Mouse (Mus musculus) neural tube, embryonic 11.5 days (tissue): ENCODE data around the gene F12. TPM values are rescaled to one million over a fixed set of nuclear protein-coding genes. Genes with fewer than 3 reads are reported as not detected.

ENCODE experiments used
- ATAC-seq: fragments of 200-750 bp; cut with Nextera tagmentation; 2 replicates; pipeline ENCODE4 v1.8.0; 2017; ENCODE audit warnings: moderate number of reproducible peaks, mild to moderate bottlenecking, moderate TSS enrichment, moderate library complexity; ENCODE audit not compliant: insufficient read depth, low FRiP score, low TSS enrichment
- DNase-seq: peaks from one replicate; pipeline ENCODE4 v3.0.0-alpha.2; 2015; ENCODE audit warnings: low spot score
- H3K27ac ChIP-seq: fragments of 300-500 bp; sonication (generic); 2 replicates; pipeline ENCODE4 v1.5.1; 2014; ENCODE audit warnings: low read depth, mild to moderate bottlenecking, low read length
- H3K27me3 ChIP-seq: fragments of 300-500 bp; sonication (generic); 2 replicates; pipeline ENCODE4 v1.6.1; 2014; ENCODE audit warnings: mild to moderate bottlenecking, low read length, mixed read lengths; ENCODE audit not compliant: control insufficient read depth, insufficient read depth
- H3K36me3 ChIP-seq: fragments of 300-500 bp; sonication (generic); 2 replicates; pipeline ENCODE4 v1.6.1; 2014; ENCODE audit warnings: mild to moderate bottlenecking, low read length, moderate library complexity, mixed read lengths; ENCODE audit not compliant: control insufficient read depth, insufficient read depth
- H3K4me1 ChIP-seq: fragments of 300-500 bp; sonication (generic); 2 replicates; pipeline ENCODE4 v1.6.1; 2014; ENCODE audit warnings: low read length, mixed read lengths; ENCODE audit not compliant: control insufficient read depth, insufficient read depth
- H3K4me2 ChIP-seq: fragments of 300-500 bp; sonication (generic); 2 replicates; pipeline ENCODE4 v1.6.1; 2014; ENCODE audit warnings: low read depth, mild to moderate bottlenecking, moderate library complexity
- H3K4me3 ChIP-seq: fragments of 300-500 bp; sonication (generic); 2 replicates; pipeline ENCODE4 v1.5.1; 2014; ENCODE audit warnings: low read depth, low read length
- H3K9ac ChIP-seq: fragments of 300-500 bp; sonication (generic); 2 replicates; pipeline ENCODE4 v1.6.1; 2014; ENCODE audit warnings: mild to moderate bottlenecking, low read length
- H3K9me3 ChIP-seq: fragments of 300-500 bp; sonication (generic); 2 replicates; pipeline ENCODE4 v1.6.1; 2016; ENCODE audit warnings: low read length; ENCODE audit not compliant: control insufficient read depth
- WGBS: fragments of 180-500 bp; shearing (Covaris S2); extraction: QIAGEN DNeasy Blood & Tissue Kit; methylation state at CpG from one replicate; pipeline ENCODE4 v1.1.7; 2014; 5-methylcytosine and 5-hydroxymethylcytosine counted together
- polyA plus RNA-seq: library from polyadenylated mRNA; unstranded; fragments of >200 nt; fragmentation: Nextera tagmentation; extraction: Ambion mirVana; gene quantifications from 2 replicates; pipeline ENCODE4 v1.2.1, GENCODE M21; 2014

F12 gene
- not detected in 2 replicates for polyA plus RNA-seq

- DNase-seq (no peak), ATAC-seq (no peak)
- Histone ChIP-seq H3K27me3 (peaks cover 4% of the 10 kb centered on the region), H3K4me2 (no peak within 1 kb of the TSS), H3K36me3 (no peaks in the 10 kb centered on the region), H3K4me1 (no peaks in the 10 kb centered on the region), H3K4me3 (no peak within 1 kb of the TSS), H3K9ac (no peak within 1 kb of the TSS), H3K9me3 (no peaks in the 10 kb centered on the region), H3K27ac (no peak within 1 kb of the TSS)
- 89% methylated on average over 10 of the region's 10 CpGs for WGBS
These were observed at the start of gene F12 for GRCm38 (mm10) chr13:55426613-55427012. TSS of gene F12 (minus strand) at chr13:55426793.

GRCm38 (mm10) chr13:55476256-55476655 lies 49.7 kb upstream of the F12 start:
- Histone ChIP-seq H3K27ac (no peak overlapping the region), H3K4me2 (no peak overlapping the region), H3K4me1 (peaks cover 32% of the 10 kb centered on the region), H3K36me3 (peaks cover 35% of the 10 kb centered on the region), H3K9me3 (no peaks in the 10 kb centered on the region), H3K9ac (no peak overlapping the region), H3K4me3 (no peak overlapping the region), H3K27me3 (no peaks in the 10 kb centered on the region)
- no peak for DNase-seq
- ATAC-seq = no peak
- 91% methylated on average over 8 of the region's 8 CpGs for WGBS

- no peak for ATAC-seq
- Histone ChIP-seq H3K27me3 (no peaks in the 10 kb centered on the region), H3K9me3 (no peaks in the 10 kb centered on the region), H3K36me3 (peaks cover 29% of the 10 kb centered on the region), H3K4me1 (peaks cover 37% of the 10 kb centered on the region), H3K27ac (no peak overlapping the region), H3K9ac (no peak overlapping the region; the same call in 1 of the 2 replicates), H3K4me3 (no peak overlapping the region), H3K4me2 (no peak overlapping the region)
- WGBS = 92% methylated on average over 5 of the region's 5 CpGs
- DNase-seq = no peak
These were observed 49.2 kb upstream of the F12 start for GRCm38 (mm10) chr13:55475750-55476149.

- H3K36me3 ChIP-seq = peaks cover 23% of the 10 kb centered on the region
These were observed 48.1 kb upstream of the F12 start for GRCm38 (mm10) chr13:55474621-55475069.

GRCm38 (mm10) chr13:55473961-55474360 lies 47.4 kb upstream of the F12 start:
- no peaks in the 10 kb centered on the region for H3K9me3 ChIP-seq
- ATAC-seq (no peak), DNase-seq (no peak)
- H3K9ac ChIP-seq = no peak overlapping the region
- no peaks in the 10 kb centered on the region for H3K27me3 ChIP-seq
- no peak overlapping the region for H3K4me3 ChIP-seq
- H3K4me2 ChIP-seq = 0 out of 2 replicates have a peak overlapping the region, but pooled peaks have one; percentile 100
- peaks cover 23% of the 10 kb centered on the region for H3K36me3 ChIP-seq
- peaks cover 48% of the 10 kb centered on the region for H3K4me1 ChIP-seq
- no peak overlapping the region for H3K27ac ChIP-seq
- 68% methylated on average over 11 of the region's 11 CpGs for WGBS

More at GRCm38 (mm10) chr13:55474621-55475069, 48.1 kb upstream of the F12 start:
- Histone ChIP-seq H3K27ac (0 out of 2 replicates have a peak overlapping the region, but pooled peaks have one; percentile 17), H3K4me3 (0 out of 2 replicates have a peak overlapping the region, but pooled peaks have one; percentile 3), H3K27me3 (no peaks in the 10 kb centered on the region), H3K9ac (no peak overlapping the region), H3K4me1 (peaks cover 46% of the 10 kb centered on the region), H3K9me3 (no peaks in the 10 kb centered on the region), H3K4me2 (no peak overlapping the region)
- peak; percentile 76 for DNase-seq
- 24% methylated on average over 5 of the region's 5 CpGs for WGBS
- no peak for ATAC-seq

- peak overlapping the region; percentile 50 for H3K4me3 ChIP-seq
- H3K4me2 ChIP-seq = peak overlapping the region; percentile 100
- 16% methylated on average over 18 of the region's 18 CpGs for WGBS
- H3K9ac ChIP-seq = peak overlapping the region; percentile 72
- H3K27ac ChIP-seq = peak overlapping the region; percentile 79
- H3K9me3 ChIP-seq = no peaks in the 10 kb centered on the region
- peaks cover 50% of the 10 kb centered on the region for H3K4me1 ChIP-seq
- peak; percentile 42 for DNase-seq
- H3K36me3 ChIP-seq = peaks cover 22% of the 10 kb centered on the region
- no peak for ATAC-seq
- no peaks in the 10 kb centered on the region for H3K27me3 ChIP-seq
These were observed 46.7 kb upstream of the F12 start for GRCm38 (mm10) chr13:55473076-55473831.

- Histone ChIP-seq H3K27me3 (no peaks in the 10 kb centered on the region), H3K4me2 (peak overlapping the region; percentile 100), H3K9me3 (no peaks in the 10 kb centered on the region), H3K27ac (peak overlapping the region; percentile 79), H3K4me1 (peaks cover 50% of the 10 kb centered on the region), H3K4me3 (peak overlapping the region; percentile 50), H3K36me3 (peaks cover 18% of the 10 kb centered on the region), H3K9ac (peak overlapping the region; percentile 72)
- WGBS = under 1% methylated on average over 94 of the region's 103 CpGs
- ATAC-seq = peak; percentile 49
- peak; percentile 81 for DNase-seq
These were observed 45.8 kb upstream of the F12 start for GRCm38 (mm10) chr13:55472132-55473022.

- peak; percentile 39 for ATAC-seq
- Histone ChIP-seq H3K4me1 (peaks cover 50% of the 10 kb centered on the region), H3K27ac (peak overlapping the region; percentile 79), H3K9ac (peak overlapping the region; percentile 72), H3K4me2 (peak overlapping the region; percentile 100), H3K27me3 (no peaks in the 10 kb centered on the region), H3K36me3 (peaks cover 14% of the 10 kb centered on the region), H3K9me3 (no peaks in the 10 kb centered on the region), H3K4me3 (peak overlapping the region; percentile 50)
- 0% methylated on average over 31 of the region's 31 CpGs for WGBS
- no peak for DNase-seq
These were observed 45.2 kb upstream of the F12 start for GRCm38 (mm10) chr13:55471819-55472131.
